ENCODE assay signal across 8 mouse cellular contexts in genomic region chr9:119445737-119446136, GRCm38 (mm10). TPM values are rescaled to one million over a fixed set of nuclear protein-coding genes. Genes with fewer than 3 reads are reported as not detected.
DNase-seq lines count a peak whose midpoint lies in the region; ATAC-seq and TF ChIP-seq lines count a peak whose summit lies in the region.

No protein-coding gene starts in this region.

- TF ChIP-seq POLR2A in cortical plate, adult 2 months (IDR thresholded peaks at IDR 0.05; ENCODE audit: extremely low read depth, insufficient read depth, low read length): no peak

- H3K27ac ChIP-seq in kidney, postnatal 0 days: no peak overlapping the region
- H3K27ac ChIP-seq in cortical plate, adult 2 months (ENCODE audit: insufficient read depth, low read length): no peak overlapping the region
- H3K27ac ChIP-seq in intestine, embryonic 15.5 days: 0 out of 2 replicates have a peak overlapping the region, but pooled peaks have one; percentile 6

- ATAC-seq in kidney, postnatal 0 days (replicated peaks; ENCODE audit: low FRiP score, low read depth): no peak
- ATAC-seq in intestine, embryonic 15.5 days: peak; percentile 40; the same call in 1 of the 2 replicates
- ATAC-seq in activated CD4-positive, CD25-positive, alpha-beta regulatory T cell, adult 4 months: no peak

- no peak for DNase-seq in kidney, postnatal 0 days (ENCODE audit: low spot score)
- no peak for DNase-seq in kidney, adult 9 months
- peak; percentile 28 for DNase-seq in naive thymus-derived CD4-positive, alpha-beta T cell, adult 2 months (ENCODE audit: low read depth)
- no peak for DNase-seq in ovary, postnatal 10 days (ENCODE audit: low spot score)
- DNase-seq in spleen, postnatal 10 days (ENCODE audit: low spot score in 2 of 2): no peak

- peak overlapping the region; percentile 80 for H3K4me3 ChIP-seq in kidney, postnatal 0 days (replicated peaks; ENCODE audit: low read depth, low read length)
- peak overlapping the region; percentile 69; the same call in 1 of the 2 replicates for H3K4me3 ChIP-seq in cortical plate, adult 2 months (ENCODE audit: insufficient read depth, low read length)
- peak overlapping the region; percentile 93 for H3K4me3 ChIP-seq in intestine, embryonic 15.5 days (replicated peaks)

- H3K36me3 ChIP-seq in kidney, postnatal 0 days (ENCODE audit: insufficient read depth, low read length): peaks cover 16% of the 10 kb centered on the region; the same call in 1 of the 2 replicates
- peaks cover 17% of the 10 kb centered on the region for H3K36me3 ChIP-seq in intestine, embryonic 15.5 days

- peak overlapping the region; percentile 89 for H3K9ac ChIP-seq in kidney, postnatal 0 days (ENCODE audit: low read depth, low read length)
- H3K9ac ChIP-seq in intestine, embryonic 15.5 days: peak overlapping the region; percentile 90

- H3K27me3 ChIP-seq in kidney, postnatal 0 days (ENCODE audit: insufficient read depth, low read length): no peaks in the 10 kb centered on the region
- H3K27me3 ChIP-seq in intestine, embryonic 15.5 days (replicated peaks): no peaks in the 10 kb centered on the region

- no peaks in the 10 kb centered on the region for H3K9me3 ChIP-seq in kidney, postnatal 0 days (replicated peaks; ENCODE audit: low read length)
- H3K9me3 ChIP-seq in intestine, embryonic 15.5 days: no peaks in the 10 kb centered on the region

- 28% methylated on average over 6 of the region's 6 CpGs for WGBS in kidney, postnatal 0 days
- 25% methylated on average over 6 of the region's 6 CpGs for WGBS in intestine, embryonic 15.5 days

- no peak for TF ChIP-seq CTCF in kidney, postnatal 0 days (IDR thresholded peaks at IDR 0.05; ENCODE audit: low read depth)
- no peak for TF ChIP-seq CTCF in cortical plate, adult 2 months (IDR thresholded peaks at IDR 0.05; ENCODE audit: extremely low read depth, insufficient read depth, low read length)

- H3K4me1 ChIP-seq in kidney, postnatal 0 days (replicated peaks; ENCODE audit: insufficient read depth, low read length): no peaks in the 10 kb centered on the region
- 0 out of 2 replicates have a peak, but pooled peaks cover 1% of the 10 kb centered on the region for H3K4me1 ChIP-seq in cortical plate, adult 2 months (ENCODE audit: control insufficient read depth, insufficient read depth, low read length)
- peaks cover 10% of the 10 kb centered on the region for H3K4me1 ChIP-seq in intestine, embryonic 15.5 days (replicated peaks)

- peak overlapping the region; percentile 92 for H3K4me2 ChIP-seq in kidney, postnatal 0 days (ENCODE audit: low read length)
- peak overlapping the region; percentile 83 for H3K4me2 ChIP-seq in intestine, embryonic 15.5 days (replicated peaks)

RNA-seq across cellular contexts. Expression of gene Exog, which starts 1.0 kb away (rescaled TPM):
- 11.2 and 13.9 TPM in 2 replicates for polyA plus RNA-seq in kidney, postnatal 0 days (2015; fragmentation: Nextera tagmentation; extraction: Ambion mirVana)
- 17.9 and 18.1 TPM in 2 replicates for polyA plus RNA-seq in cortical plate, adult 2 months (2012; rRNA removed)
- 19.6 and 19.9 TPM in 2 replicates for polyA plus RNA-seq in intestine, embryonic 15.5 days (2015; fragmentation: Nextera tagmentation; extraction: Ambion mirVana)
- polyA plus RNA-seq in activated CD4-positive, CD25-positive, alpha-beta regulatory T cell, adult 4 months (2017; shearing (Covaris generic)): 10 to 100 TPM in 1 of 2 experiments, 1 to 10 TPM in 1; 8.6 to 10.5 TPM

RNA-seq across cellular contexts. Expression of gene Acvr2b, which starts 43.8 kb away (rescaled TPM):
- polyA plus RNA-seq in kidney, postnatal 0 days (2015; fragmentation: Nextera tagmentation; extraction: Ambion mirVana): 17.6 and 20.2 TPM in 2 replicates
- 4.8 and 5.8 TPM in 2 replicates for polyA plus RNA-seq in cortical plate, adult 2 months (2012; rRNA removed)
- polyA plus RNA-seq in intestine, embryonic 15.5 days (2015; fragmentation: Nextera tagmentation; extraction: Ambion mirVana): 20.9 and 22.7 TPM in 2 replicates
- polyA plus RNA-seq in activated CD4-positive, CD25-positive, alpha-beta regulatory T cell, adult 4 months (2017; shearing (Covaris generic)): not detected
